In the genomic region with DNA sequence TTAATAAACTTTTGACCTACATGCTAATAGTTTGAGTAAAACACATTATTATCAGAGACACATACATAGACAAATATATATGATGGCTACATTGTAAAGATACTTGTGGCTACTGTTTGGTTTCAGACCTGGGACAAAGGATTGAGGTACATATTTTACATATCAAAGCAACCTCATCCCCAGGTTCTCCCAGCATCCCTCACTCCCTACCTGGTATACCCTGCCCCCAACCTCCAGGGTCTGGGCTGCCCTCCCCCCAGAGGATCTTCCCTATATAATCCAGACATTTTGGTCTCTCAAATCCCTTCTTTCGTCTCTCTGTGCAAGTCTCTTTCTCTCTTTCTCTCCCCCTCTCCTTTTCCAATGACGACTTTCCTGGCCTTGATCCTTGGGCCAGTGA, we compare ENCODE assay signal across 30 mouse cellular contexts. TPM values are rescaled to one million over a fixed set of nuclear protein-coding genes. Genes with fewer than 3 reads are reported as not detected.
"Had no signal": no experiment of that assay in that cellular context is flagged by ENCODE, and none has a peak within 500 bp of the region (broad histone marks: within the 10 kb centered on the region; RNA-seq: fewer than 3 reads in every experiment).

No protein-coding gene starts in this region.

- H3K36me3 ChIP-seq: heart, embryonic 13.5 days; heart, embryonic 15.5 days; hindbrain, embryonic 13.5 days; hindbrain, embryonic 15.5 days; intestine, embryonic 15.5 days; kidney, embryonic 15.5 days; limb, embryonic 10.5 days; limb, embryonic 12.5 days; liver, embryonic 12.5 days had no signal

- DNase-seq: gastrocnemius, adult 2 months; gastrocnemius, postnatal 10 days; gastrocnemius, postnatal 25 days; heart, adult 18-20 months; heart, postnatal 14 days; heart, postnatal 36 days; kidney, adult 18-20 months; kidney, adult 9 months; kidney, postnatal 14 days; kidney, postnatal 36 days; layer of hippocampus, adult 9-11 months; liver had no signal

- H3K9ac ChIP-seq: heart, embryonic 13.5 days; heart, embryonic 15.5 days; hindbrain, embryonic 13.5 days; hindbrain, embryonic 15.5 days; intestine, embryonic 15.5 days; kidney, embryonic 15.5 days; limb, embryonic 12.5 days; liver, embryonic 12.5 days had no signal

- ATAC-seq: hindbrain, postnatal 0 days; intestine, embryonic 15.5 days; intestine, postnatal 0 days; liver, embryonic 12.5 days had no signal

- H3K4me3 ChIP-seq: gastrocnemius, adult 2 months; heart, embryonic 13.5 days; heart, embryonic 15.5 days; hindbrain, embryonic 13.5 days; hindbrain, embryonic 15.5 days; intestine, embryonic 15.5 days; kidney, embryonic 15.5 days; left cerebral cortex, adult 2 months; limb, embryonic 10.5 days; limb, embryonic 12.5 days; liver, embryonic 12.5 days had no signal

- H3K9me3 ChIP-seq: heart, embryonic 13.5 days; heart, embryonic 15.5 days; hindbrain, embryonic 13.5 days; hindbrain, embryonic 15.5 days; intestine, embryonic 15.5 days; kidney, embryonic 15.5 days; limb, embryonic 10.5 days; limb, embryonic 12.5 days; liver, embryonic 12.5 days had no signal

- H3K4me2 ChIP-seq: heart, embryonic 11.5 days; heart, embryonic 13.5 days; heart, embryonic 15.5 days; hindbrain, embryonic 13.5 days; hindbrain, embryonic 15.5 days; intestine, embryonic 15.5 days; kidney, embryonic 15.5 days; limb, embryonic 12.5 days; liver, embryonic 12.5 days had no signal

- H3K27ac ChIP-seq: gastrocnemius, adult 2 months; heart, embryonic 13.5 days; heart, embryonic 15.5 days; hindbrain, embryonic 13.5 days; hindbrain, embryonic 15.5 days; hindbrain, postnatal 0 days; intestine, embryonic 15.5 days; kidney, embryonic 15.5 days; kidney, postnatal 0 days; left cerebral cortex, adult 2 months; limb, embryonic 10.5 days; limb, embryonic 12.5 days; liver, embryonic 12.5 days had no signal

RNA-seq across cellular contexts. Expression of a gene that starts 10.2 kb away (rescaled TPM):
- total RNA-seq: granulocyte monocyte progenitor cell, adult 5-6 weeks; heart, adult 18-20 months; hematopoietic stem cell, adult 5-6 weeks had no signal
- polyA plus RNA-seq: heart, embryonic 11.5 days; heart, embryonic 13.5 days; hindbrain, embryonic 11.5 days; hindbrain, embryonic 13.5 days; hindbrain, embryonic 15.5 days; hindbrain, postnatal 0 days; intestine, embryonic 15.5 days; intestine, postnatal 0 days; large intestine, adult 2 months; limb, embryonic 10.5 days; limb, embryonic 12.5 days; liver, embryonic 12.5 days had no signal
